Comparison of ENCODE assay signal across 23 mouse cellular contexts in the genomic region with DNA sequence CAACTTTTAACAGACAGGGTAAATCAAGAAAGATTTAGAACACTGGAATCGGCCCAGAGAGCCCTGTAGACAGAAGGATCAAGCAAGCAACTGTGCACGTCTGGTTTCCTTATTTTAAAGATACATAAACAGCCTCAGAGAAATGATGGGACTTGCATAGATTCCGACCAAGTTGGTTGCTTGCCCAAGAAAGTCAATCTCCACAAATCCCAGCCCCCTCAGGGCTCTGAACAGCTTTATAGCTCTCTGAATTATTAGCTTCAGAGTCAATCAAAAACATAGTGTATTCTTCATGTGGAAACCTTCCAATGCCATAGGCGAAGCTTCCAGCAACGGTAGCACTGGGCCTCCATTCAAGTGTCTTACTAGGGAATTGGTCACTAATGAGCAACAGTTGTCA.
DNase-seq lines count a peak whose midpoint lies in the region; ATAC-seq and TF ChIP-seq lines count a peak whose summit lies in the region.
"Had no signal": no experiment of that assay in that cellular context is flagged by ENCODE, and none has a peak within 500 bp of the region (broad histone marks: within the 10 kb centered on the region; RNA-seq: fewer than 3 reads in every experiment).

No protein-coding gene starts in this region.

- no peak overlapping the region for H3K9ac ChIP-seq in lung, embryonic 14.5 days
- no peak overlapping the region for H3K9ac ChIP-seq in limb, embryonic 13.5 days
- H3K9ac ChIP-seq: embryonic facial prominence, embryonic 15.5 days; forebrain, embryonic 12.5 days; forebrain, embryonic 15.5 days; hindbrain, embryonic 13.5 days; intestine, embryonic 15.5 days had no signal

- 48% methylated on average over 5 of the region's 5 CpGs for WGBS in lung, embryonic 14.5 days
- whole genome bisulfite sequencing in limb, embryonic 13.5 days, result 40% methylated on average over 5 of the region's 5 CpGs

- peak; percentile 63 for DNase-seq in lung, embryonic 14.5 days
- no peak for DNase-seq in lung, postnatal 36 days
- peak; percentile 75 for DNase-seq in NIH3T3 (ENCODE audit: low read depth)
- DNase-seq in fat pad, adult 2 months (ENCODE audit: extremely low read depth, low read depth, low spot score), result peak; percentile 30
- DNase-seq in testis, postnatal 14 days (ENCODE audit: low spot score), result no peak
- no peak for DNase-seq in adrenal gland, adult 18-20 months (ENCODE audit: low spot score in 2 of 2)
- DNase-seq: cerebellum, adult 11 months; cerebellum, adult 2 months; cerebellum, adult 9-11 months; cerebellum, postnatal 25 days; gastrocnemius, postnatal 10 days; gastrocnemius, postnatal 36 days; heart, adult 11 months had no signal

- TF ChIP-seq CTCF in lung, embryonic 14.5 days (IDR thresholded peaks at IDR 0.05; ENCODE audit: low read depth), result no peak

- no peak overlapping the region for H3K4me3 ChIP-seq in lung, embryonic 14.5 days (ENCODE audit: low read depth, low read length)
- no peak overlapping the region for H3K4me3 ChIP-seq in limb, embryonic 13.5 days
- H3K4me3 ChIP-seq: embryonic facial prominence, embryonic 15.5 days; forebrain, embryonic 12.5 days; forebrain, embryonic 15.5 days; hindbrain, embryonic 13.5 days; intestine, embryonic 15.5 days had no signal

- no peaks in the 10 kb centered on the region for H3K9me3 ChIP-seq in lung, embryonic 14.5 days (ENCODE audit: low read depth, low read length)
- H3K9me3 ChIP-seq in limb, embryonic 13.5 days, result peaks cover 2% of the 10 kb centered on the region
- H3K9me3 ChIP-seq: embryonic facial prominence, embryonic 15.5 days; forebrain, embryonic 12.5 days; forebrain, embryonic 15.5 days; hindbrain, embryonic 13.5 days; intestine, embryonic 15.5 days had no signal

- ATAC-seq in lung, embryonic 14.5 days (ENCODE audit: insufficient read depth), result no peak
- ATAC-seq in limb, embryonic 13.5 days (ENCODE audit: low FRiP score, low read depth), result peak; percentile 60; the same call in 1 of the 2 replicates
- ATAC-seq: activated CD4-positive, CD25-positive, alpha-beta regulatory T cell, adult 4 months; CD4-positive, CD25-positive, alpha-beta regulatory T cell, adult 4 months; forebrain, embryonic 15.5 days; hindbrain, embryonic 16.5 days; intestine, embryonic 15.5 days had no signal

- peak overlapping the region; percentile 52; the same call in 1 of the 2 replicates for H3K27ac ChIP-seq in lung, embryonic 14.5 days (ENCODE audit: low read depth)
- H3K27ac ChIP-seq in limb, embryonic 13.5 days, result no peak overlapping the region
- H3K27ac ChIP-seq: embryonic facial prominence, embryonic 15.5 days; forebrain, embryonic 12.5 days; forebrain, embryonic 15.5 days; hindbrain, embryonic 13.5 days; intestine, embryonic 15.5 days had no signal

- H3K36me3 ChIP-seq in lung, embryonic 14.5 days (ENCODE audit: insufficient read depth), result no peaks in the 10 kb centered on the region
- H3K36me3 ChIP-seq in limb, embryonic 13.5 days, result no peaks in the 10 kb centered on the region
- H3K36me3 ChIP-seq: embryonic facial prominence, embryonic 15.5 days; forebrain, embryonic 12.5 days; forebrain, embryonic 15.5 days; hindbrain, embryonic 13.5 days; intestine, embryonic 15.5 days had no signal

- no peaks in the 10 kb centered on the region for H3K27me3 ChIP-seq in lung, embryonic 14.5 days (ENCODE audit: insufficient read depth, low read length)
- no peaks in the 10 kb centered on the region for H3K27me3 ChIP-seq in limb, embryonic 13.5 days
- H3K27me3 ChIP-seq: embryonic facial prominence, embryonic 15.5 days; forebrain, embryonic 12.5 days; forebrain, embryonic 15.5 days; hindbrain, embryonic 13.5 days; intestine, embryonic 15.5 days had no signal

- H3K4me2 ChIP-seq in lung, embryonic 14.5 days, result no peak overlapping the region
- H3K4me2 ChIP-seq in limb, embryonic 13.5 days (replicated peaks), result no peak overlapping the region
- H3K4me2 ChIP-seq: embryonic facial prominence, embryonic 15.5 days; forebrain, embryonic 12.5 days; forebrain, embryonic 15.5 days; heart, embryonic 11.5 days; hindbrain, embryonic 13.5 days; intestine, embryonic 15.5 days had no signal

- H3K4me1 ChIP-seq in lung, embryonic 14.5 days (ENCODE audit: insufficient read depth), result peaks cover 13% of the 10 kb centered on the region
- peaks cover 23% of the 10 kb centered on the region for H3K4me1 ChIP-seq in limb, embryonic 13.5 days
- H3K4me1 ChIP-seq: forebrain, embryonic 15.5 days; intestine, embryonic 15.5 days had no signal

Comparison
In these comparisons a context has a peak if more than half of its experiments do, and no peak if none do; other contexts are left out.
1. DNase-seq: peak in lung, embryonic 14.5 days (single experiment), NIH3T3 (single experiment) and fat pad, adult 2 months (single experiment); none in lung, postnatal 36 days (single experiment), testis, postnatal 14 days (single experiment) and adrenal gland, adult 18-20 months (0 of 2).